Mouse (Mus musculus): ENCODE measurements around the gene Bcar1.

DNA sequence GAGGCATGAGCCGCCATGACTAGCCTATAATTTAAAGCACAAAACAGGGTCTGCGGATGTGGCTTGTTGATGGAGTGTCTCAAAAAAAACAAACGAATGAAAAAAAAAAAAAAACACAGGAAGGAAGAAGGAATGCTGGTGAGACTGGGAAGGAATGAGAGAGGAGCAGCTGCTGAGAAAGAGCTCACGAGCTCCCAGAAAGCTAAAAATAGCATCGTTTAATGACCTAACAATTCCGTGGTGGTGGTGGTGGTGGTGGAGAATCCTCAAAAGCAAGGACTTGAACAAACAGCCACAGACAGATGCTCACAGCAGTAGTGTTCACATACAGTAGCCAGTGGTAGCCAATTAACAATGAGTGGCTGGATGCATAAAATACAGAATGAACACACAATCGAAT lies 48.2 kb downstream of the Bcar1 start:
- TF ChIP-seq CTCF (IDR thresholded peaks at IDR 0.05; ENCODE audit: low read depth): no peak
- TF ChIP-seq EP300 (IDR thresholded peaks at IDR 0.05; ENCODE audit: low read depth): no peak
